Mouse (Mus musculus) liver, embryonic 14.5 days (tissue): ENCODE data around the gene Gm9639. TPM values are rescaled to one million over a fixed set of nuclear protein-coding genes. Genes with fewer than 3 reads are reported as not detected.

Source experiments
- ATAC-seq: fragments of 200-750 bp; cut with Nextera tagmentation; 2 replicates; pipeline ENCODE4 v1.8.0; 2017; ENCODE audit warnings: moderate number of reproducible peaks, mild to moderate bottlenecking, moderate library complexity; ENCODE audit not compliant: insufficient read depth
- DNase-seq, 3 experiments: peaks; one replicate each; pipeline ENCODE4 v3.0.0-alpha.2; 2012 to 2013; ENCODE audit warnings: low read depth in 3 of 3, low spot score in 3 of 3
- H3K27ac ChIP-seq: fragments of 300-500 bp; sonication (generic); 2 replicates; pipeline ENCODE4 v1.5.1; 2014; ENCODE audit warnings: moderate library complexity, mild to moderate bottlenecking, control low read depth, inconsistent platforms
- H3K27me3 ChIP-seq: fragments of 300-500 bp; sonication (generic); 2 replicates; pipeline ENCODE4 v1.6.1; 2014; ENCODE audit warnings: mild to moderate bottlenecking, low read length, moderate library complexity; ENCODE audit not compliant: control insufficient read depth, insufficient read depth
- H3K36me3 ChIP-seq: fragments of 300-500 bp; sonication (generic); replicated peaks from 2 replicates; pipeline ENCODE4 v1.6.1; 2014; ENCODE audit warnings: low read depth; ENCODE audit not compliant: control insufficient read depth, insufficient read depth
- H3K4me1 ChIP-seq, 2 experiments: fragments of 200-500 bp in 1 of 2; fragments of 300-500 bp in 1 of 2; sonication (generic) in 1 of 2; replicated peaks; 2 replicates each; pipeline ENCODE4 v1.6.1; 2012 to 2014; ENCODE audit warnings: antibody characterized with exemption in 1 of 2, inconsistent platforms in 1 of 2, low read length in 1 of 2; ENCODE audit not compliant: control insufficient read depth in 2 of 2, insufficient read depth in 2 of 2
- H3K4me2 ChIP-seq: fragments of 300-500 bp; sonication (generic); 2 replicates; pipeline ENCODE4 v1.6.1; 2014; ENCODE audit warnings: low read depth, mild to moderate bottlenecking, control low read depth, moderate library complexity
- H3K4me3 ChIP-seq, 2 experiments: fragments of 200-500 bp in 1 of 2; fragments of 300-500 bp in 1 of 2; sonication (generic) in 1 of 2; 2 replicates each; pipeline ENCODE4 v1.5.1; 2012 to 2014; ENCODE audit warnings: low read depth in 2 of 2, low read length in 2 of 2, mild to moderate bottlenecking in 2 of 2, control low read depth in 1 of 2, inconsistent platforms in 1 of 2, moderate library complexity in 1 of 2; ENCODE audit not compliant: insufficient read depth in 1 of 2
- H3K9ac ChIP-seq: fragments of 300-500 bp; sonication (generic); replicated peaks from 2 replicates; pipeline ENCODE4 v1.6.1; 2014; ENCODE audit warnings: mild to moderate bottlenecking, control low read depth, moderate library complexity
- H3K9me3 ChIP-seq: fragments of 300-500 bp; sonication (generic); 2 replicates; pipeline ENCODE4 v1.6.1; 2016; ENCODE audit warnings: low read length, mixed read lengths; ENCODE audit not compliant: control insufficient read depth
- CTCF ChIP-seq: IDR thresholded peaks from 2 replicates; pipeline ENCODE4 v1.5.1; 2016; ENCODE audit warnings: antibody characterized with exemption, low read depth, control low read depth
- EP300 ChIP-seq: IDR thresholded peaks from 2 replicates; pipeline ENCODE4 v1.6.1; 2016; ENCODE audit warnings: antibody characterized with exemption, low read depth
- WGBS: fragments of 180-500 bp; shearing (Covaris S2); extraction: QIAGEN DNeasy Blood & Tissue Kit; methylation state at CpG from one replicate; pipeline ENCODE4 v1.1.7; 2014; ENCODE audit not compliant: insufficient replicate concordance; 5-methylcytosine and 5-hydroxymethylcytosine counted together
- polyA plus RNA-seq, 2 experiments: library from polyadenylated mRNA; depleted of rRNA in 1 of 2; stranded (reverse) in 1 of 2; unstranded in 1 of 2; fragments of >200 nt; fragmentation: Nextera tagmentation in 1 of 2; extraction: Ambion mirVana in 1 of 2; gene quantifications; 2 replicates each; pipeline versions ENCODE4 v1.2.1 to v1.2.3; 2012 to 2014

The Gm9639 gene
- polyA plus RNA-seq (2012; rRNA removed) (not detected in 2 replicates), polyA plus RNA-seq (2014; fragmentation: Nextera tagmentation; extraction: Ambion mirVana) (not detected in 2 replicates)

GRCm38 (mm10) chr10:77794976-77795375, at the start of gene Gm9639:
Gene Gm9639, minus strand, starts transcription at chr10:77795076.
- DNase-seq: no peak
- H3K36me3 ChIP-seq: no peaks in the 10 kb centered on the region
- no peak within 1 kb of the TSS for H3K4me3 ChIP-seq
- TF ChIP-seq EP300: no peak
- TF ChIP-seq CTCF: no peak
- no peak within 1 kb of the TSS for H3K4me2 ChIP-seq
- H3K4me1 ChIP-seq: no peaks in the 10 kb centered on the region
- no peaks in the 10 kb centered on the region for H3K27me3 ChIP-seq
- WGBS: 33% methylated on average over 2 of the region's 2 CpGs
- no peak within 1 kb of the TSS for H3K9ac ChIP-seq
- ATAC-seq: no peak
- H3K27ac ChIP-seq: no peak within 1 kb of the TSS
- H3K9me3 ChIP-seq: no peaks in the 10 kb centered on the region

- H3K9ac ChIP-seq: no peak overlapping the region
- H3K9me3 ChIP-seq: no peaks in the 10 kb centered on the region; the same call in 1 of the 2 replicates
- no peak overlapping the region for H3K4me2 ChIP-seq
- no peaks in the 10 kb centered on the region for H3K27me3 ChIP-seq
- no peak overlapping the region for H3K27ac ChIP-seq
- TF ChIP-seq EP300: no peak
- no peak for TF ChIP-seq CTCF
- DNase-seq: no peak
- no peak for ATAC-seq
- no peaks in the 10 kb centered on the region for H3K36me3 ChIP-seq
- H3K4me1 ChIP-seq: no peaks in the 10 kb centered on the region
- no peak overlapping the region for H3K4me3 ChIP-seq
- WGBS: 52% methylated on average over 6 of the region's 6 CpGs
Observed at GRCm38 (mm10) chr10:77839006-77839405, 44.1 kb upstream of the Gm9639 start.

DNA sequence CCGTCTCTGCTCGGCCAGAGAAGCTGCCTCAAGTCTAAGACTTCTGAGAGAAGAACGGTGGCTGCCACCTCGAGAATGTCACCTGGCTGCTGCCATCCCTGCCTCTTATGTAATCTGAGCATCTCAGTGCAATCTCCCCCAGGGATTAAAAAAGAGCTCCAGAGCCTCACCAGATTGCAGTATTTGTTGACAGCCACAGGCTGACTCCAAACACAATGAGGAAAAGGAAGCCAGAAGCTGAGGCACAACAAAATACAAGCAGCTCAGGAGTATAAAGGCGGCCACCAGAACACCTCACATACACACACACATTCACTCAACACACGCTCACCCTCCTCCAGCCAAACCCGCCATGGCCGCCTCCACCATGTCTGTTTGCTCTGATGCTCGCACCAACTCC, 40.8 kb upstream of the Gm9639 start, which contains the start of gene Krtap10-10:
Gene Krtap10-10 (plus strand): TSS at position 301 of the 400 bp plus-strand sequence.
- H3K4me1 ChIP-seq: no peaks in the 10 kb centered on the region
- no peak within 1 kb of the TSS for H3K4me2 ChIP-seq
- no peak for ATAC-seq
- H3K27me3 ChIP-seq: no peaks in the 10 kb centered on the region
- H3K4me3 ChIP-seq: no peak within 1 kb of the TSS
- H3K36me3 ChIP-seq: no peaks in the 10 kb centered on the region
- TF ChIP-seq EP300: no peak
- no peak for TF ChIP-seq CTCF
- DNase-seq: no peak
- no peak within 1 kb of the TSS for H3K27ac ChIP-seq
- no peak within 1 kb of the TSS for H3K9ac ChIP-seq
- no peaks in the 10 kb centered on the region for H3K9me3 ChIP-seq
- WGBS: 38% methylated on average over 9 of the region's 9 CpGs

GRCm38 (mm10) chr10:77826951-77827350, 32.1 kb upstream of the Gm9639 start, which contains the start of gene Krtap10-4:
Gene Krtap10-4, minus strand, starts transcription at chr10:77827095.
- Histone ChIP-seq H3K27me3 (no peaks in the 10 kb centered on the region), H3K4me2 (no peak within 1 kb of the TSS), H3K9me3 (no peaks in the 10 kb centered on the region), H3K9ac (no peak within 1 kb of the TSS), H3K4me1 (no peaks in the 10 kb centered on the region), H3K4me3 (no peak within 1 kb of the TSS), H3K27ac (no peak within 1 kb of the TSS), H3K36me3 (no peaks in the 10 kb centered on the region)
- TF ChIP-seq CTCF: no peak
- TF ChIP-seq EP300: no peak
- WGBS: 49% methylated on average over 6 of the region's 6 CpGs
- ATAC-seq (no peak), DNase-seq (no peak)

- no peak overlapping the region for H3K27ac ChIP-seq
- no peak overlapping the region for H3K9ac ChIP-seq
- no peak for ATAC-seq
- H3K4me3 ChIP-seq: no peak overlapping the region
- DNase-seq: no peak
- no peaks in the 10 kb centered on the region for H3K27me3 ChIP-seq
- TF ChIP-seq CTCF: no peak
- no peak for TF ChIP-seq EP300
- H3K9me3 ChIP-seq: no peaks in the 10 kb centered on the region
- 40% methylated on average over 4 of the region's 4 CpGs for WGBS
- no peaks in the 10 kb centered on the region for H3K36me3 ChIP-seq
- H3K4me1 ChIP-seq: no peaks in the 10 kb centered on the region
- H3K4me2 ChIP-seq: no peak overlapping the region
Observed at GRCm38 (mm10) chr10:77819203-77819602, 24.3 kb upstream of the Gm9639 start.
